Mouse (Mus musculus): ENCODE data around the gene Sfxn5.

The Sfxn5 gene

DNA sequence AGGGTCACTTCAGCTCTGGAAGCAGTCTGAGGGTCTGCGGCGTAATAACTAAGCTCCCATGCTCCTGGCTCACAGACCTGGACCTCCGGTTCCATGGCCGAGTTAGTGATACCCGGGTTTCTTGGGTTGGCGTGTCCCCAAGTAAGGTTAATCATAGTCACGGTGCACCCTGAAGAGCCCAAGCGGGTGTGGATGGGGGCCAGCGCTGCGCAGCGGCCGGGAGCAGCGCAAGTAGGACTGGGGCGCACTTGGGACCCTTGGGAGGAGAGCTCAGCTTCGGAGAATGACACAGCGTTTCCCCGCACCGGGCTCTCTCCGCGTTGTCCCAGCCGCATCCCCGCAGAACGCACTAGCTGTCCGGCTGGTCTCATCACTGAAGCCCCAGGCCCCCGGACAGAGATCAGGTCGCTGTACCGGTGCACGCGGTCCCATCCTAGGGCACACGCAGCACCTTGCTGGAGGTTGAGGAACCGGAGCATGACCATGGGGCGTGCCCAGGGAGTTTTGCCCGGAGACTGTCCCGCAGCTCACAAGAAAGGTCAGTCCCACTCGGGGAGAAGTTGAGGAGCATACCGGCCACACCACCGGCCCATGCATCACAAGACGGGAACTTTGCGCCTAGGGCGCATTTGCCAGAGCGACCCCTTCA lies 747 bp downstream of the Sfxn5 start:
- peak; percentile 72 for DNase-seq

DNA sequence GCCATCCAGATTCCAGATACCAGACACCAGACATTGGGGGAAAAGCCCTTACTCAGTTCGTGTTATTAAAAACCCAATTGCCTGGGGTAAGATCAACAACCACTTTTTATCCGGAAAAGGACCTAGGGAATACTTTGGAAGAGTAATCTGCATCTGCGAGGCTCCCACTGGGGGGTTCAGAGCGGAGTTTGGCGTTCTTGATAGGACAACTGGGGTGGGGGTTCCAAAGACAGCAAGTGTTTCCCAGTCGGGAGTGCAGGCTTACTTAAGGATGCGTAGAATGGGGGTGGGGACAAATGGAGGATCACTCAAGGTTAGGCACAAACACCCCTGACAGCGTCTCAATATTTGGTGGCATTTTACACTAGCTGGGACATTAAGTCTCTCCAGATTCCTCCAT lies 1.5 kb downstream of the Sfxn5 start:
- DNase-seq: no peak

DNA sequence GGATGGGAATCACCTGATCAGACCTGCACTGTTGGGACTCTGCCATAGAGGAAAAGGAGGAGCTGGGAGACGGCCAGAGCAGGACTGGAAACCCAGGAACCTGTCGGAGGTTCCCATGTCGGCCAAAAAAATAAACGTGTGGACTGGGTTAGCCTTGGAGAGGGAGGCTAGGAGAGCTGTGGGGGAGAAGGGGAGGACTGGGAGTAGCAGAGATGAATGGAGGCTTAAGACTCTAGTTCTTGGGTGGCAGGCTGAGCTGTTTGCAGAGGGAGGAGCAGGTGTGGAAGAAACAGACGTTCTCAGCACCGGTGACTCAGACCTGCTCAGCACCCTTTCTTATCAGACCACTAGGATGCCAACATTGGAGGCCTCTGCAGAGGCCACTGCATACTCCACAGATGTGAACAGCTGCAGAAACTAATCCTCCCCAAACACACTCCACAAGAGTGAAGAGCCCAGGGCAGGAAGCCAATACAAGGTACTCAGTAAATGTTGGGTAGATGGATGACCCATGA lies 1.9 kb downstream of the Sfxn5 start:
- DNase-seq: peak; percentile 82

DNA sequence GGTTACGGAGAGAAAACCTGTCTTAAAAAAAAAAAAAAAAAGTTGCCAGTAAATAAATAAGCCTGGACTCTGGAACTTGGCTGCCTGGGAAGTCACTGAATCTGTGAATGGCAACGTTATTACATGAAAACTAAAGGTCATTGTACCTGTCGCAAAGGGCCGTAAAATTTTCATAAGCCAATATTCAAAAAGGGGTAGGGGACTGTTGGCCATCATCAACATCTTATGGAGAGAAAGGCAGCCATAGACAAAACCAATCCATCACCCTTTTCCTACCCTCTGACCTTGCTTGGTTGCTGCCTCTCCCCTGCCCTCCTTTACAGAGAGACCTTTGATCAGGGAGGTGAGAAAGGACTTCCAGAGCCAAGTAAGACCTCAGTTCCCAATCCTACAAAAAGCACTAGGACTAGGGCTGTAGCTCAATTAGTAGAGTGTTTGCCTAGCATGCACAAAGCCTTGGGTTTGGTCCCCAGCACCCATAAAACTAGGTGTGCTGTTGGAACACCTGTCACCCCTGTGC lies 3.5 kb downstream of the Sfxn5 start:
- DNase-seq: peak; percentile 78

DNA sequence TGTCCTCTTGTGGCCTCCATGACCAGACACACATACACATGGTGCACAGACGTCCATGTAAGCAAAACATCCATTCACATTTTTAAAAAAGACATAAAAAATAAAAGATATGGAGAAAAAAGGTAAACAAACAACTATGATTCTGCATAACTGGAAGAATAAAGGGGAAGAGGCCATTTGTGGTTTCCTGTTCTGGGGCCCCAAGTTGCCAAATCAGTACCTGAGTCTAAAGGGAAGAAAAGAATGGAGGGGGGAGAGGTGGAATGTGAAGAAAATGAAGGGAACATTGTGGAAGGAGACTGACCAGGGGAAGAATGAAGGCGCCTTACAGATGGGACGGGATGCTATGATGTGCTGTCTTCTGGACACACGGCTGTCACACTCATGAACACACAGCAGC lies 6.7 kb downstream of the Sfxn5 start:
- DNase-seq: no peak

DNA sequence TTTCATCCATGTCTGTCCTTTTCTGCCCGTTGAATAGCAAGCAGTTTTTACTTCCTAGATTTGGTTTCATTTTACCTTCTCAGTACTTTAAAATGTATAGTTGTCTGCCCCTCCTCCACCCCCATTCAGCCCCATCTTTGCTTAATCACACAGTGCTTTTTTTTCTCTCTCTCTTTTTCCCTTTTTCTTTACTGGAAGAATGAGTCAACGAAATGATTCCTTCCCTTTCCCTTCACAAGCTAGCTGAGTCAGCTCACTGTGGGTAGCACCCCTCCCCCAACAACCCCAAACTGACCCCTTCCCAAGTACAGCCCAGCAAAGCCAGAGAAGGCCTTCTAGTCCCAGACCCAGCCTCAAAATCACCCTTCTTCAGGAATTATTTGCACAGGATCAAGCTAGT lies 8.1 kb downstream of the Sfxn5 start:
- no peak for DNase-seq

DNA sequence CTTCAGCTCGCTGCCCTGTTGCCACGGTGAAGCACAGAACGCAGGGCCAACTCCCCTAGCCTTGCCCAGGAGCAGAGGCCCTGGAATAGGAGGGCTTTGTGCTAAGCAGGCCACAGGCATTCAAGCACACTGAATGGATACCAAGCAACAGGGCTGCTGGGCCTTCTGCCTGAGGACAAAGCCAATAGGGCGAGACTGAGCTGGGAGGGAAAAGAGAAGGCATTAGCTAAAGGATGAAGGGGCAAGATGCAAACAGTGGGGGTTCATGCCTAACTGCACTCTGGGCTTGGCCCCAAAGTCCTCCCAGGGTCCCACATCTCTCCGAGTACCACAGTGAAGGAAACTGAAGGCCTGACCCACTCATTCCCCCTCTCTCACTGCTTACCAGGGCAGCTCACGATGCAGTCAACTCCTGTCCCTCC lies 12.8 kb downstream of the Sfxn5 start:
- no peak for DNase-seq

DNA sequence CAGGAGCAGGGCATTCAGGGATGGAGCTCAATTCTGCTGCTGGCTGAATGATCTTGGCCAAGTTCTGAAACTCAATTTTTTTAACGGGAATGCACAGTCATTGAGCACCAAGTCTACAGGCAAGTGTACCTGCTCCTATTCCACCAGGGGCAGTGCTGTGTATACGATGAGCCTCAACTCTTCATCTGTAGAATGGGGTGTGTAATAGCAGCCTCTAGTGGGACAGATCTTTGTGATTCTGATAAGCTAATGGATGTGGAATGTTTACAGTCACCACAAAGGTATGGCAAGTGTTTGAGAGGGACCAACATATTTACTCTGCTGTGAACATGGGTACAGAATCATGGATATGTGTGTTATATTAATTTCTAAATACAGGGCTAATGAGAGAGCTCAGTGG lies 17.0 kb downstream of the Sfxn5 start:
- DNase-seq: no peak

DNA sequence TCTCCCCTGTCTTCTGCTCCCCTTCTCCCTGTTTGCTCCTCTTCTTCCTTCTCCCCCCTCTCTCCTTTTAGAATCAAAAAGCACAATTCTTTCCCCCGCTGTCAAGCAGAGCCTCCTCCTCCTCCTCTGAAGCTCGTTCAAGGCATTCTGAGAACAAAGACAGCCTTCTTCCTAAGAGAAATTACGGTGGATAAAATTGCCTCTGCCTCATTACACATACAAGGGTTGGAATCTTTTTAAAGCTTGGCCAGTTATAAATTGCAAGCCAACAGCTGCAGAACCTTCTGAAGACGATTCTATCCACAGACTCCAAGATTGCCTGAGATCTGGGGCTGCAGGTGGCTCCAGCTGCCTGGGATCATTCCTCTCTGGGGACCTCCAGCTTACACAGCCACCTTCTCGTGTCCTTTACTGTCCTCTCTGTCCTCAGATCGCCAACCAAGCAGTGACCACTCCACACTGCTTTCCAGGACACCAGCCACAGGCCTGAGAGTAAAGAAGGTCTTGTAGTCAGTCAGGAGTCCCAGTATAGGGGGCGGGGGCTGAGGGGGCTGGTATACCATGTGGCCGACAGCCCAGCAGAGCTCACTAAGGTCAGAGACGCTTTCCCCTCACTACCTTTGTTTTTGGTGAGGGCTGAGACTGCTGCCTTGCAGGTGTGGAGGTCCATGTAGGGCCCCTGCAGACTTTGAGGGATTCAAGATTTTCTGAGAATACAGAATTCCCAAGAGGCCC lies 19.0 kb downstream of the Sfxn5 start:
- DNase-seq: no peak

DNA sequence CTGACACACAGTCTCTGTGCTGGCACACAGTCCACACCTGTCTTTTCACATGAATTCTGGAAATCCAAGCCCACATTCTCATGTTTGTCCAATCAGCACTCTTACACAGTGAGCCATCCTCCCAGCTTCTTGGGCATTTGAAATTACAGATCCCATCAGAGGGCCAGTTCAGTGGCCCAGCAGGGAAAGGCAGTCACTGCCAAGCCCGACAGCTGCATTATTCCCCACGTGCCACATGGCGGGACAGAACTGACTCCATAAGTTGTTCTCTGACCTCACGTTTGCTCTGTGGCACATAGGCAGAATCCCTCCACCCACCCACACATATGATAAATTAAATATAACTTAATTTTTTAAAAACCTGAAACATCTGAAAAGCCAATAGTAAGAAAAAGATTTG lies 25.3 kb downstream of the Sfxn5 start:
- no peak for DNase-seq

DNA sequence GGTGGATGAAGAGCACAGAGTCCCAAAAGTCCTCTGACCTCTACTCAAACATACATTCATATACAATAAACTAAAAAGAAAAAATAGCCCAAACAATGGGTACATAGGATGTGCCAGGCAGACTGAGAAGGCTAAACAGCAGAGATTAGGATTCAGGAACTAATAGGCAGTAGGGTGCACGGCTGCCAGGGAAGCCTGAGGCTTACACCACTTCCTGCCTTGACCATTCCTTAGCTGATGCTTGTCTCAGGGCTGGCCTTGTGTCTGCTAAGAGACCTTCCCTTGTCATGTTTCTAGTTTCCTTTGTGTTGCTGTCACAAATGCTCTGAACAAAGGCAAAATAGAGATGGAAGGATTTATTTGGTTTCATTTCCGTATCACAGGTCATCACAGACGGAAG lies 26.8 kb downstream of the Sfxn5 start:
- DNase-seq: no peak

DNA sequence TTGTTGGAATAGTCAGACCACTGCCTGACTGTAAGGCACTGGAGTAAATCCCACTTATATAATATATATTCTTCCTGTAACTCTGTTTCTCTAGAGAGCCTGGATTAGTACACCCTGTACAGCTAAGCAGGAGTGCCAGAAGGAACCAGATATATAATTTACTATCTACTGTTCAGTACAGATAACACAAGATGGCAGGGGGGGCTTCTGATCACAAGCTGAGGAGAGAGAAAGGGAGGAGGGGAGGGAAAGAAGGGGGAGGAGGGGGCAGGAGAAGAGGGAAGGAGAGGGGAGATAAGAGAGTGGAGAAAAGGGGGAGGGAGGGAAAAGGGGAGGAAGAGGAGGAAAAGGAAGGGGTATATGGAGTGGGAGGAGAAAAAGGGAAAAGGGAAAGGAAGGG lies 27.4 kb downstream of the Sfxn5 start:
- no peak for DNase-seq

DNA sequence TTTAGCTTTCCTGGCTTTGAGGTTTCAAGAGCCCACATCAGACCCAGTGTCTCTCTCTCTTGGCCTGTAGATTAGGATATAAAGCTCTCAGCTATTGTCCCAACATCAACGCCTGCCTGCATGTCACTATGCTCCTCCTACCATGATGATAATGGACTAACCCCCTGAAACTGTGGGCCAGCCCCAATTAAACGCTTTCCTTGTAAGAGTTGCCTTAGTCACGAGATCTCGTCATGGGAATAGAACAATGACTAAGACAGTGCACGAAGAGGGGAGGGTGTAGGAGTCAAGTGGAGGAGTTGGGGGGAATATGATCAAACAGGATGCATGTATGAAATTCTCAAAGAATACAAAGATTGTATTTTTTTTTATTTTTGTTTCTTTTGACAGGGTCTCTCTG lies 28.3 kb downstream of the Sfxn5 start:
- DNase-seq: no peak

DNA sequence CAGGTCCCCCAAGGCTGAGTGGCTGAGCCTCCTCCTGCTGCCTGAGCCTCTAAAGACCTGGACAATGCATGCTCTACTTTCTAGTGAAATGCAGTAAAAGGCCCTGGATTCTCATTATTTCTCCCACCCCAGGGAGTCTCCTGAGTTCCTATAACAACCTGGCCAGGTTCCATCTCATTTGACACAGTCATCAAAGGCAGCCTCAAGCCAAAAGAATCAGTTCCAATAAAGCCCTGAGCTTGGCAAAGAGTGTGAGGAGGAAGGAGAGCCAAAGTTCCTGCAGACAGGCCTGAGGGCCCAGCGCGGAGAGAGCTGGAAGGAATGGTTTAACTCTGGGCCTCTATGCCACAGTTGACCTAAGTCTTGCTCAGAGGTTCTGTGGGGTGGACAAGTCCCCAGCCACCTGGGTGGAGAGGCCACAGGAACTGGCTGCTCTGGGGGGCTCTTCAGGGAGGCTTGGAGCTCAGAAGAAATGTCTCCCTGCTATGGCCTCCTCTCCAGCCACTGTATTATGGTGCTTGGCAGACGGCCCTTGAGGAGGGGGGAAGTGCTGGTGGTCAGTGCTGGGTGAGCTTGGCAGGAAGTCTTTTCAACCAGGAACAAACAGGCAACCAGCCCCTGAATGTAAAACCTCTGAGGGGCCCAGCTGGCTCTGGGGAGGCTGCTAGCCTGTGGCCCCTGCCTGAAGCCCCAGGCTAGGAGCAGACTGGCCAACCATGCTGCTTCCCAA lies 30.7 kb downstream of the Sfxn5 start:
- DNase-seq: peak; percentile 64

DNA sequence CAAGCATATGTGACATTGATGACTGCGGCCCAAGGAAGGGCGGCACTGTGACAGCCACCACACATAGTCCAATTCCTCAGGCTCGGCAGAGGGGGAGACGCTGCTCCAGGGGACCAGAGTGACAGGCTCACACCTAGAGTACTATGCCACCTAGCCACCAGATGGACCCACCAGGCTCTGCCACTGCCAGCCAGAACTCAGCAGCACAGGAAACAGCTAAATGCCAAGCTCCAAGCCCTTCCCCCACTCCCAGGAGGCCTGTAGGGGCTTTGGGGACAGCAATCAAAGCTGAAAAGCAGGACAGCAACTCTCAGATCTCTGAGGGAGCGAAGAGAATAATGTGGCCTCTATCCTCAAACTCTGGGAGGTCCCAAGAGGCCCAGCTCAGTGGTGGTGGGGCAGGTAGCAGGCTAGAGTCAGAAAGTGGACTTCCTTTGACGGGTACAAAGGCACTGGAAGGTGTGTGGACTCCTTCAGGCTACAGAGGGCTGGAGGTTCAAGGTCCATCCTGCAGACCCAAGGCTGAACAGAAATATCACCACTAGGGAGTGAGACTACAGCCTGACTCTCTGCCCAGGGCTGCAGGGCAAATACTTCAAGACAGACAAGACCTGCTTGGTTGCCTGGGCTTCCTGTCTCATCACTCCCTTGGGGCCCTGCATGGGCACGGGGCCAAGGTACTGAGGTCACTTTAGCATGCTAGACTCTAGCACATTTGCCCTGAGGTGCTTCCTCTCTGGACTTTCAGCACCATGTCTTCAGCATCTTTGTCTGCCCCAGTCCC lies 37.6 kb downstream of the Sfxn5 start:
- DNase-seq: peak; percentile 94

DNA sequence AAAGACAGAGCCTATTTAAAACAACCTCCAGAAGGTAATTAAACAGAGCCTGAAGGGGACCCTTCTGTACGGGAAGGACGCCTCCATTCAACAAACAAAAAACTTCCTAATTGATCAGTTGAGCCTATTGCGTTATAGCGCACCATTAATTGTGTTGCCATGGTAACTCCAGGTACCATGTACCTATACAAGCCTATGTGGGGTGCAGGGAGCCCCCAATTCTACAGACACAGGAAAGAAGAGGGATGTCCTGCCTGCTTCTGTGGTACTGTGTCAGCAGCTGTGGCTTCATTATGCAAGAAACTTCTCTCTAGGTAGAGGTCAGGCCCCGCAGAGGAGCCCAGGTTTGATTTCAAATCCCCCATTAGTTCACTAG lies 39.2 kb downstream of the Sfxn5 start:
- no peak for DNase-seq

DNA sequence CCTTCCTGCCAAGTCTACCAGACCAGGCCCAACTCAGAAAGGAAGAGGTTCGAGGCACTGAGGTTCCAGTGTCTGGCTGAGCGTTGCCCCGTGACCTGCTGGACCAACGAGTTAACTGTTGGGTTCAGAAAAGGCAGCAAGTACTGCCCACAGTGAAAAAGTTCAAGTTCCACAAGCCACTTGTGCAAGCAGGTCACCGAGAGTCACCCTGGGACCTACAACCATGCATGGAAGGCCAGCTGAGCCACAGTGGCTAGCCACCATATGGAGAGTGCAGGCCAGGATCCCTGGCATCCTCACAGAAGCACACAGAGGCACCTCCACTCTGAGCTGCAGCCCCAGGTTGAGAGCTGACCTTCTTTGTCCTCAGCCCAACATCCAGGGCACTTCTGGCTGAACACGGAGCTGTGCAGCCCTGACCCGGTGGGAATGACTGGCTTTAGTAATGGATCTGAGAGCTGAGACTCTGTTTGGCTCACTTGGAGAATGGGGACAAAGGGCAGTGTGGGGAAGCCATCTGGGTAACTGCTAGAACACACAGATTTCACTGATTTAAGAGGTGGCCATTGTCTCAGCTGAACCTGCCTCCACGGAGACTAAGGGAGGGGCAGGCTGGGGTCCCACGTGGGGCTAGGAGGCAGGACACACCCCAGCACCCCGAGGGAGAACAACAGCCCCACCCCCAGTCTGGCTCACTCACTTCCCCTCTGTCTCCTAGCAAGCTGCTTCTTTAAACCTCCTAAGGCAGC lies 39.8 kb downstream of the Sfxn5 start:
- DNase-seq: peak; percentile 78

DNA sequence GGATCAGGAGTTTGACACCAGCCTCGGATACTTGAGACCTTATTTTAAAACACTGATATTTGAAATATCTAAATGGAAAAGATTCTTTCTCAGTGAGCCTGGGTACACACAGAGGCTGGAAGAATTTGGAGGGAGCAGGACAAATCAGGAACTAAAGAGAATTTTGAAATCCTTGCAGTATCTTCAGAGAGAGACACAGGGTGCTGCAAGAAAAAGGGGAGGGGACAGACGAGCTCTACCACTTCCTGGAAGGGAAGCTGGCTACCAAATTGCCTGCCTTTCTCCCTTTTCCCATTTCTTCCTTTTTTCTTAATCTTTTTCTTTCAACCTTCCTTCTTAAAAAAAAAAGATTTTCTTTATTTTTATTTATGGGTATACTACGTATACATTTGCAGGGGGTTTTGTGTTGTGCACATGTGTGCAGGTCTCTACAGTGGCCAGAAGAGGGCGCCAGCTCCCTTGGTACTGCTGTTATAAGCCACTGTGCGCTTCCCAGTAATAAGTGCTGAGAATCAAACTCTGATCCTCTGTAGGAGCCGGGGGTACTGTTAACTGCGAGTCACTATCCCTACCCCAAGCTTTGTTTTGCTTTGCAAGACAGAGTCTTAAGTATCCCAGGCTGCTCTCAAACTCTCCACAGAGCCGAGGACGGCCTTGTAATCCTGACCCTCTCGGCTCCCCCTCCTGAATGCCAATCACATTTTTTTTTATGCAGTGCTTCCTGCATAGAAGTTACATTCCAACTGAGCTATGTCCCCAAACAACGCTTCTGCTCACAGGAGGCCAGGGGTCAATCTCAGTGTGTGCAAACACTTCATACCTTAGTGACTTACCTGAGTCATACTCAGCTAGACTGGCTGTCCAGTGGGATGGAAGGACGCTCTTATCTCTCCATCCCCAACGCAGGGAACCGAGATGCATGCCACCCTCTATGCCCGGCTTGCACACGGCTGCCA lies 42.1 kb downstream of the Sfxn5 start:
- DNase-seq: no peak

DNA sequence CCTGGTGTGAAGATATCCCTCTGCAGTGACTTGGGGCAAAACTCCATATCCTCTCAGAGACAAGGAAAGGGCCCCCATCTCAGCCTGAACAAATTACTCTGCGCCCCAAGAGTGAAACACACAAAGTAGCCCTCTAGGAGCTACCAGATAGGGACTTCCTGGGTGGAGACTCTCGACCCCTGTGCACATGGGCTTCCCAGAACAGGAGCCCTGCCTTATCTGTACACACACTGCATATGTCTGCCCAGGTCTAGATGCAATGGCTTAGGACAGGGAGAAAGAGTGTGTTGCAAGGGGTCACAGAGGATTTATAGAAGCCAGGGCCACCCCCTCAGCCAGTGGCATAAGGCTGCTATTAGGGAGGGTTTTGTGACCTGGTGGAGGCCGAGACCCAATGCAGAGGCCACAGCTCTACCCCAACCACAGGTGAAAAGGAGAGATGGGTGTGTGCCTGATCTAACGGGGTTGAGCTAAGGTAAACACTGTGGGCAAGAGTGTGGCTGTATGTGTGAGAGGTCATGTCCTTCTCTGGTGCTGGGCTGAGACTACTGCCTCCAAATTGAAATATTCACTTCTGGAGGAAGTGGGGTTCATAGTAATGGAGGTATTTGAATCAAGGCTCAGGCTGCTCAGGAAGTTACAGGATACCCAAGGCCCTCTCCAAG lies 44.9 kb downstream of the Sfxn5 start:
- DNase-seq: no peak

DNA sequence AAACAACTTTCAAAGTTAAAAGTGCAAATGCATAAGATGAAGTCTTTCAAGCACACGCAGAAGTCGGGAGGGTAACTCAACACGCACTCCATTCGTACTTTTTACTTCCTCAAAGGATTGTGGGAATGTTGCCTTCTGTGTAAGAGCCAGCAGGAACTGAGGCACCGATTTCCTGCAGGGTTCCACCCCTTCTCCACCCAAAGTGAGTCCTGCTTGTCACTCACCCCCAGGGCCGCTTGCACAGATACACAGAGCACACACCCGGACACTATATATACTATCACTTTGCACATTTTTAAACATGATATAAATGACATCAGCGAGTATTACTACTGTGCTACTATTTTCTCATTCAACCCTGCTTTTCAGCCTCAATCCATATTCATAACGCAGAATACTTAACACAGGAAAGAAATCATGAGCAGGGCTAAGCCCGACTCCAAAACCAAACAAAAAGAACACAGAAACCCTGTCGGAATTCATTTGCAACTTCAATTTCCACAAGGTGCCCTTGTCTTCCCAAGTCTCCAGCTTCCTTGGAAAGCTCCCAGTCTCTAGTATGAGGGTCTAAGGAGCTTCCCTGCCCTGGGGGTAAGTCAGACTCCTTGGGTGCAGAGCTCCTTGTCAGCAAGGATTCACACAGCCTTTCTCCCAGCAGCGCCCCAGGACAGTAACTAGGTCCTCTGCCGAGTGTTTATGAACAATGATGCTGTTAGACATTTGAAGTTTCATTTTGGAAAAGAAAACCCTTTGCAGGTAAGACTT lies 46.8 kb downstream of the Sfxn5 start:
- DNase-seq: no peak

Measured in kidney, adult 9 months (tissue).